Mouse (Mus musculus): ENCODE data around the gene Tcl1b3.
"Not testable (repeated sequence)": the region's sequence is repeated elsewhere in the genome, so short reads cannot be mapped to it uniquely, and the experiment has no call there.

Gene Tcl1b3

GRCm38 (mm10) chr12:105190743-105191142 lies at the start of gene Tcl1b3:
Tcl1b3 (plus strand) TSS chr12:105191043.
- not testable (repeated sequence) for DNase-seq (ENCODE audit: low read depth, low spot score)

- DNase-seq (ENCODE audit: low read depth, low spot score): no peak
These were observed 47.7 kb upstream of the Tcl1b3 start for GRCm38 (mm10) chr12:105143096-105143495.

GRCm38 (mm10) chr12:105144928-105145327 lies 45.9 kb upstream of the Tcl1b3 start:
- DNase-seq (ENCODE audit: low read depth, low spot score): not testable (repeated sequence)

- no peak for DNase-seq (ENCODE audit: low read depth, low spot score)
These were observed 45.1 kb upstream of the Tcl1b3 start, which contains the start of gene Tcl1b2 for GRCm38 (mm10) chr12:105145714-105146113. Tcl1b2 (plus strand) TSS chr12:105146014.

- DNase-seq (ENCODE audit: low read depth, low spot score): not testable (repeated sequence)
These were observed 35.6 kb upstream of the Tcl1b3 start for GRCm38 (mm10) chr12:105155286-105155685.

- no peak for DNase-seq (ENCODE audit: low read depth, low spot score)
These were observed 32.0 kb upstream of the Tcl1b3 start for GRCm38 (mm10) chr12:105158842-105159241.

- no peak for DNase-seq (ENCODE audit: low read depth, low spot score)
These were observed 31.5 kb upstream of the Tcl1b3 start, which contains the start of gene Tcl1b1 for GRCm38 (mm10) chr12:105159390-105159789. Tcl1b1 (plus strand) TSS chr12:105159690.

GRCm38 (mm10) chr12:105166734-105167133 lies 24.1 kb upstream of the Tcl1b3 start:
- DNase-seq (ENCODE audit: low read depth, low spot score): no peak

GRCm38 (mm10) chr12:105173366-105173765 lies 17.5 kb upstream of the Tcl1b3 start:
- no peak for DNase-seq (ENCODE audit: low read depth, low spot score)

- DNase-seq (ENCODE audit: low read depth, low spot score): not testable (repeated sequence)
These were observed 16.5 kb upstream of the Tcl1b3 start for GRCm38 (mm10) chr12:105174318-105174717.

- DNase-seq (ENCODE audit: low read depth, low spot score): not testable (repeated sequence)
These were observed 14.8 kb upstream of the Tcl1b3 start, which contains the start of gene Tcl1b5 for GRCm38 (mm10) chr12:105176044-105176443. Tcl1b5 (plus strand) TSS chr12:105176344.

- not testable (repeated sequence) for DNase-seq (ENCODE audit: low read depth, low spot score)
These were observed 9.7 kb upstream of the Tcl1b3 start for GRCm38 (mm10) chr12:105181040-105181644.

- not testable (repeated sequence) for DNase-seq (ENCODE audit: low read depth, low spot score)
These were observed 1.9 kb upstream of the Tcl1b3 start for GRCm38 (mm10) chr12:105188980-105189379.

- DNase-seq (ENCODE audit: low read depth, low spot score): not testable (repeated sequence)
These were observed 9.0 kb downstream of the Tcl1b3 start for GRCm38 (mm10) chr12:105199684-105200497.

- not testable (repeated sequence) for DNase-seq (ENCODE audit: low read depth, low spot score)
These were observed 10.8 kb downstream of the Tcl1b3 start, which contains the start of gene Tcl1b4 for GRCm38 (mm10) chr12:105201657-105202056. Tcl1b4 (plus strand) TSS chr12:105201957.

GRCm38 (mm10) chr12:105207071-105207470 lies 16.2 kb downstream of the Tcl1b3 start:
- DNase-seq (ENCODE audit: low read depth, low spot score): no peak

GRCm38 (mm10) chr12:105208441-105208840 lies 17.6 kb downstream of the Tcl1b3 start:
- DNase-seq (ENCODE audit: low read depth, low spot score): no peak

GRCm38 (mm10) chr12:105209231-105209630 lies 18.4 kb downstream of the Tcl1b3 start:
- DNase-seq (ENCODE audit: low read depth, low spot score): no peak

GRCm38 (mm10) chr12:105217101-105217760 lies 26.4 kb downstream of the Tcl1b3 start:
- DNase-seq (ENCODE audit: low read depth, low spot score): no peak

GRCm38 (mm10) chr12:105222601-105223319 lies 31.9 kb downstream of the Tcl1b3 start, which contains the start of gene Tcl1:
Tcl1 (minus strand) TSS chr12:105222793.
- DNase-seq (ENCODE audit: low read depth, low spot score): no peak

All from A20 (cell line).